Mouse (Mus musculus) midbrain, embryonic 10.5 days (tissue): ENCODE measurements around the gene Zdhhc18. TPM values are rescaled to one million over a fixed set of nuclear protein-coding genes. Genes with fewer than 3 reads are reported as not detected.
A peak's percentile ranks its signal among the peaks of the same experiment; 100 is the strongest.

Source experiments
- DNase-seq: peaks from one replicate; pipeline ENCODE4 v3.0.0-alpha.2; 2017; ENCODE audit warnings: low spot score
- H3K27ac ChIP-seq: fragments of 300-500 bp; sonication (generic); replicated peaks from 2 replicates; pipeline ENCODE4 v1.5.1; 2016; ENCODE audit warnings: mild to moderate bottlenecking
- H3K27me3 ChIP-seq: fragments of 300-500 bp; sonication (generic); 2 replicates; pipeline ENCODE4 v1.6.1; 2016; ENCODE audit warnings: low read depth, mild to moderate bottlenecking; ENCODE audit not compliant: poor library complexity, severe bottlenecking
- H3K36me3 ChIP-seq: fragments of 300-500 bp; sonication (generic); 2 replicates; pipeline ENCODE4 v1.6.1; 2016; ENCODE audit warnings: mild to moderate bottlenecking, moderate library complexity
- H3K4me1 ChIP-seq: fragments of 300-500 bp; sonication (generic); 2 replicates; pipeline ENCODE4 v1.6.1; 2016
- H3K4me3 ChIP-seq: fragments of 300-500 bp; sonication (generic); 2 replicates; pipeline ENCODE4 v1.5.1; 2016; ENCODE audit warnings: mild to moderate bottlenecking, moderate library complexity
- H3K9me3 ChIP-seq: fragments of 300-500 bp; sonication (generic); replicated peaks from 2 replicates; pipeline ENCODE4 v1.6.1; 2016; ENCODE audit warnings: mild to moderate bottlenecking
- WGBS: fragments of 180-500 bp; shearing (Covaris S2); methylation state at CpG from one replicate; pipeline ENCODE4 v1.1.7; 2016; 5-methylcytosine and 5-hydroxymethylcytosine counted together
- polyA plus RNA-seq: library from polyadenylated mRNA; unstranded; fragments of >200 nt; fragmentation: Nextera tagmentation; extraction: Ambion mirVana; gene quantifications from 2 replicates; pipeline ENCODE4 v1.2.1, GENCODE M21; 2016

Gene Zdhhc18
- polyA plus RNA-seq, 1 experiment from 2014 or later: 3.0 TPM

DNA sequence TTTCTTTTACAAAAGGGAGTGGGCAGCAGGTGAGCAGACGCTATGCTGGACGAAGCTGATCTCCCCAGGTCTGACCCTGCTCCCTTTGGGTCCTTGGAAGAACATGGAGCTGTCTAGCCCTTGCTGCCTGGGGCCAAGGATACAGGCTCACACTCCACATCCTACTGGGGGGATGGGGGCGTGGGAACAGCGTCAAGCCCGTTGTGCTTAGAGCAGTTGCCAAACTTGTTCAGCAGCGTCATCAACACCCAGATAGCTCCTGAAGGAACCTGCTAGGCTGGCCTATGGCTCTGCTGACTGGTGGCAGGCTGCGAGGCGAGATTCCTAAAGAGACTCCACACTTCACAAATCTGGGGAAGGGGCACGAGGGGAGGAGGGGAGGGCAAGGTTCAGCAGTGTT, 44.6 kb downstream of the Zdhhc18 start:
- peaks cover 39% of the 10 kb centered on the region for H3K27me3 ChIP-seq
- no peak overlapping the region for H3K4me3 ChIP-seq
- no peak for DNase-seq
- peaks cover 13% of the 10 kb centered on the region for H3K4me1 ChIP-seq
- no peaks in the 10 kb centered on the region for H3K9me3 ChIP-seq
- no peak overlapping the region for H3K27ac ChIP-seq
- H3K36me3 ChIP-seq: peaks cover 59% of the 10 kb centered on the region
- WGBS: 62% methylated on average over 9 of the region's 9 CpGs

GRCm38 (mm10) chr4:133604856-133605255, 45.1 kb downstream of the Zdhhc18 start:
- Histone ChIP-seq H3K4me1 (peaks cover 18% of the 10 kb centered on the region), H3K36me3 (peaks cover 55% of the 10 kb centered on the region), H3K27me3 (peaks cover 43% of the 10 kb centered on the region), H3K9me3 (no peaks in the 10 kb centered on the region), H3K27ac (no peak overlapping the region), H3K4me3 (no peak overlapping the region)
- no peak for DNase-seq
- WGBS: 65% methylated on average over 6 of the region's 6 CpGs

- Histone ChIP-seq H3K27ac (no peak overlapping the region), H3K4me1 (peaks cover 24% of the 10 kb centered on the region), H3K9me3 (no peaks in the 10 kb centered on the region), H3K4me3 (no peak overlapping the region), H3K36me3 (peaks cover 52% of the 10 kb centered on the region), H3K27me3 (peaks cover 50% of the 10 kb centered on the region)
- no peak for DNase-seq
- WGBS: 92% methylated on average over 7 of the region's 7 CpGs
Observed at GRCm38 (mm10) chr4:133604175-133604574, 45.8 kb downstream of the Zdhhc18 start.

GRCm38 (mm10) chr4:133603056-133603455, 46.9 kb downstream of the Zdhhc18 start:
- Histone ChIP-seq H3K27me3 (peaks cover 61% of the 10 kb centered on the region), H3K4me3 (no peak overlapping the region), H3K36me3 (peaks cover 41% of the 10 kb centered on the region), H3K9me3 (no peaks in the 10 kb centered on the region), H3K4me1 (peaks cover 29% of the 10 kb centered on the region), H3K27ac (no peak overlapping the region)
- 95% methylated on average over 5 of the region's 5 CpGs for WGBS
- DNase-seq: no peak

DNA sequence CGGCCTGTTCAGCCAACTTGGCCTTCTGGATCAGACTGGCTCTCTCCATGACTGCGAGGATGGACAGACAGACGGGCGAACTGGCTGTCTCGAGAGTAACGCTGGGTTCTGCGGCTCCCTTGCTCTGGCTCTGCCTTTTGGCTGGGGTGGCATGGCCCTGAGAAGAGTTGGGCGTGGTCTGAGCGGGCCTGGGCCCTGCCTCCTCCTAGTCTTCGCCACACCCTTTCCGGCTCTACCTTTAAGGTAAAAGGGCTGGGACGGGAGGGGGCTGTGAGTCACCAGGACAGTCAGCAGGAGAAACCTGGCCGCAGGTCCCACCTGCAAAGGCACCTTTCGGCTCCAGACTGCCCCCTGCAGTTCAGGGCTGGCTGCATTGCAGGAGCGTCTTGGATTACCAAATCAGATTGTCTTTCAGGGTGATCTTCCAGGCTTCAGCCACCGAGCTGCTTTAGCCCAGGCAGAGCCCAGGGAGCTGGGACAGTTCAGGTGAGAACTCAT, 48.2 kb downstream of the Zdhhc18 start, which contains the start of gene Sfn:
Gene Sfn, minus strand, starts transcription at position 448 of the 498 bp plus-strand sequence.
- Histone ChIP-seq H3K4me3 (peak within 1 kb of the TSS; percentile 29), H3K27me3 (peaks cover 73% of the 10 kb centered on the region), H3K27ac (no peak within 1 kb of the TSS), H3K4me1 (peaks cover 29% of the 10 kb centered on the region), H3K9me3 (no peaks in the 10 kb centered on the region), H3K36me3 (peaks cover 32% of the 10 kb centered on the region)
- DNase-seq: no peak
- WGBS: 4% methylated on average over 16 of the region's 16 CpGs

DNA sequence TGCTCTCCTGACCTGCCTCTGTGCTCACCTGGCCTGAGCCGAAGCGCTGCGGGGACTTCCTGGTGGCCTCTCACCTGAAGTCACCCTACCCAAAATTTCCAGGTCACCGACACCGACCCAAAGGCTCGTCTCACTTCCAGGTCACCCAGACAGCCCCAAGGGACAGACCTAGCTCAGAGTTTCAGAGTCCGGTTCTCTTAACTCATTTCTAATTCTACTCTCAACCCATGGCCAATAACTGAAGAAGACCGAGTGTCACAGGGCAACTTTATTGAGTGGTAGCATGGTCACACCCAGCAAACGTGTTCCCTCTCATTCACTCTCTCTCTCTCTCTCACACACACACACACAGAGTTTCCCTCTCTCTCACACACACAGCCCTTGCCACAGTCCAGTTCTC, 49.6 kb downstream of the Zdhhc18 start:
- H3K4me3 ChIP-seq: peak overlapping the region; percentile 63
- H3K9me3 ChIP-seq: no peaks in the 10 kb centered on the region
- peaks cover 73% of the 10 kb centered on the region for H3K27me3 ChIP-seq
- no peak for DNase-seq
- no peak overlapping the region; the same call in 1 of the 2 replicates for H3K27ac ChIP-seq
- H3K36me3 ChIP-seq: peaks cover 17% of the 10 kb centered on the region
- WGBS: 20% methylated on average over 9 of the region's 9 CpGs
- H3K4me1 ChIP-seq: peaks cover 31% of the 10 kb centered on the region

DNA sequence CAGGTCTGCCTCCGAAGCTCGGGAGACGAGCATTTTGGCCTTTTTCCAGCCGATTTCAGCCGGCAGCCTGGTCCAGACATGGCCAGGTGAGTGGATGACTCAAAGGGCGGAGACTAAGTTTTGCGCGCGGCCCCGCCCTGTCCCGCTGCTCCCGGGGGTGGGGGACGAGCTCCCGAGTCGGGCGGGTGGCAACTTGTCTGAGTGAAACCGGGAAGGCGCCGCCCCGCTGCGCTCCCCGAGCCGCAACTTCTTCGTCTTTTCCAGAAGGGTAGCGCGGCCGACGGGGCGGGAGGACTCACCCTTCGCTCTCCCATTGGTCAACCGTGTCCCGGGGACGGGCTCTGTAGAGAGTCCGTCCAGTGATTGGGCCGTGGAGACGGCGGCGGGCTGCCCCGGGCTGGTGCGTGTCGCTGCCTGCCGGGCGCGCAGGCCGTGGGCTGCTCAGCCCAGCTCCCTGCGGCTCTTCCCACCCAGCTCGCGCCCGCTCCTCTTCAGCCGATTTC, 50.3 kb downstream of the Zdhhc18 start:
- peak overlapping the region; percentile 63 for H3K4me3 ChIP-seq
- under 1% methylated on average over 50 of the region's 50 CpGs for WGBS
- peaks cover 73% of the 10 kb centered on the region for H3K27me3 ChIP-seq
- no peaks in the 10 kb centered on the region for H3K9me3 ChIP-seq
- peak; percentile 86 for DNase-seq
- H3K36me3 ChIP-seq: peaks cover 12% of the 10 kb centered on the region
- peak overlapping the region; percentile 58 for H3K27ac ChIP-seq
- H3K4me1 ChIP-seq: peaks cover 28% of the 10 kb centered on the region

GRCm38 (mm10) chr4:133599116-133599515, 50.8 kb downstream of the Zdhhc18 start:
- Histone ChIP-seq H3K4me3 (peak overlapping the region; percentile 63), H3K4me1 (peaks cover 28% of the 10 kb centered on the region), H3K27ac (peak overlapping the region; percentile 58; the same call in 1 of the 2 replicates), H3K9me3 (no peaks in the 10 kb centered on the region), H3K36me3 (peaks cover 9% of the 10 kb centered on the region), H3K27me3 (peaks cover 72% of the 10 kb centered on the region)
- 22% methylated on average over 7 of the region's 7 CpGs for WGBS
- no peak for DNase-seq

DNA sequence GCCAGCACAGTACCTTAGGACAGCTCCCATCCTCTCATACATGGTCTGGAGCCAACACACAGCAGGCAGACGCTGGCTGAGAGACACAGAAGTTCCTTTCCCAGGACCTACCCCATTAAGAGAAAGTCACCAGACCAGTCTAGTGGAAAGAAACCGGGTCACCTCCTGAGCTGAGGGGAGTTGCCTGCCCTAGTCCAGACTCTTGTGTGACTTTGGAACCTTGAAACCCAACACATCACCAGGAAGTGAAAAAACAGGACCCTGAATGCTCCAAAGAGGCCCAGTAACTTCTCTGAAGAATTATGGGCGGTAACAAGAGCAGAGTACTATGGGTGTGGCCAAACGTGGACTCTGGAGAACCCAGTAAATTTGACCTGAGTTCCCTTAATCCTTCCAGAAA, 51.3 kb downstream of the Zdhhc18 start:
- DNase-seq: no peak
- Histone ChIP-seq H3K27ac (no peak overlapping the region), H3K4me1 (peaks cover 28% of the 10 kb centered on the region), H3K36me3 (peaks cover 6% of the 10 kb centered on the region), H3K9me3 (no peaks in the 10 kb centered on the region), H3K4me3 (0 out of 2 replicates have a peak overlapping the region, but pooled peaks have one; percentile 63), H3K27me3 (peaks cover 67% of the 10 kb centered on the region)
- 50% methylated on average over 4 of the region's 4 CpGs for WGBS

DNA sequence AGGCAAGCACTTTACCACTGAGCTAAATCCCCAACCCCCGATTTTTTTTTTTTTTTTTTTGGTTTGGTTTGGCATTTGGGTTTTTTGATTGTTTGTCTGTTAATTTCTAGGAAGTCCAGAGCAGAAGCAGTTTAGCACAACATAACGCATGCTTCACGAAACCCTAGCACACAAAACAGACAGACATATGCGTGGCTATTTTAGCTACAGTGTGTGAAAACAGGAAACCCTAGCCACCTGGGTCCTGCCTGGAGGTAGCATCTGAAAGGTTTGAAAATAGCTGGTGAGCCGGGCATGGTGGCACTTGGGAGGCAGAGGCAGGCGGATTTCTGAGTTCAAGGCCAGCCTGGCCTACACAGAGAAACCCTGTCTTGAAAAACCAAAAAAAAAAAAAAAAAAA, 53.9 kb downstream of the Zdhhc18 start:
- Histone ChIP-seq H3K27ac (no peak overlapping the region), H3K4me1 (peaks cover 18% of the 10 kb centered on the region), H3K36me3 (peaks cover 26% of the 10 kb centered on the region), H3K4me3 (no peak overlapping the region), H3K9me3 (no peaks in the 10 kb centered on the region), H3K27me3 (peaks cover 42% of the 10 kb centered on the region)
- no peak for DNase-seq
- 80% methylated on average over 6 of the region's 6 CpGs for WGBS

DNA sequence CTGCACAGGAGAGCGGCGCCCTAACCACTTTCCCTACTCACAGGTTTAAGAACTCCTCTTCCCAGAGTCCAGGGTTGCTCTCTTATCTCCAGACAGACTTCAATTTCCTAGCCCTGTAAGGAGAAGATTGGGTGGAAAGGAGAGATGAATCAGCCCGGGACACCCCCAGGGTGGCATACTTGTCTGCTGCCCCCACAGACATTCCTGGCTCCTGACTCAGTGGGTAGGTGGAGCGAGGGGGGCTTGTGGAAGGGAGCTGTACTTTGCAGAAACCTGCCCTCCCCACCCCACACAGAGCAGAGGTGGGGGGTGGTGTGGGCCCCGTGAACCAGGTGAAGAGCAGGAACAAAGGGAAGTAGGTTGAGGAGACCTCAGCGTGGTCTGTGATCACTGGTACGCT, 54.4 kb downstream of the Zdhhc18 start:
- H3K4me1 ChIP-seq: peaks cover 18% of the 10 kb centered on the region
- 72% methylated on average over 7 of the region's 7 CpGs for WGBS
- no peak overlapping the region for H3K4me3 ChIP-seq
- no peaks in the 10 kb centered on the region for H3K9me3 ChIP-seq
- no peak for DNase-seq
- H3K27me3 ChIP-seq: peaks cover 36% of the 10 kb centered on the region
- H3K36me3 ChIP-seq: peaks cover 31% of the 10 kb centered on the region
- 0 out of 2 replicates have a peak overlapping the region, but pooled peaks have one; percentile 10 for H3K27ac ChIP-seq

GRCm38 (mm10) chr4:133592570-133592969, 57.4 kb downstream of the Zdhhc18 start:
- H3K27me3 ChIP-seq: peaks cover 6% of the 10 kb centered on the region
- H3K36me3 ChIP-seq: peaks cover 61% of the 10 kb centered on the region
- H3K9me3 ChIP-seq: no peaks in the 10 kb centered on the region
- 41% methylated on average over 7 of the region's 7 CpGs for WGBS
- DNase-seq: peak; percentile 82
- 0 out of 2 replicates have a peak, but pooled peaks cover 2% of the 10 kb centered on the region for H3K4me1 ChIP-seq
- H3K27ac ChIP-seq: no peak overlapping the region
- no peak overlapping the region for H3K4me3 ChIP-seq

DNA sequence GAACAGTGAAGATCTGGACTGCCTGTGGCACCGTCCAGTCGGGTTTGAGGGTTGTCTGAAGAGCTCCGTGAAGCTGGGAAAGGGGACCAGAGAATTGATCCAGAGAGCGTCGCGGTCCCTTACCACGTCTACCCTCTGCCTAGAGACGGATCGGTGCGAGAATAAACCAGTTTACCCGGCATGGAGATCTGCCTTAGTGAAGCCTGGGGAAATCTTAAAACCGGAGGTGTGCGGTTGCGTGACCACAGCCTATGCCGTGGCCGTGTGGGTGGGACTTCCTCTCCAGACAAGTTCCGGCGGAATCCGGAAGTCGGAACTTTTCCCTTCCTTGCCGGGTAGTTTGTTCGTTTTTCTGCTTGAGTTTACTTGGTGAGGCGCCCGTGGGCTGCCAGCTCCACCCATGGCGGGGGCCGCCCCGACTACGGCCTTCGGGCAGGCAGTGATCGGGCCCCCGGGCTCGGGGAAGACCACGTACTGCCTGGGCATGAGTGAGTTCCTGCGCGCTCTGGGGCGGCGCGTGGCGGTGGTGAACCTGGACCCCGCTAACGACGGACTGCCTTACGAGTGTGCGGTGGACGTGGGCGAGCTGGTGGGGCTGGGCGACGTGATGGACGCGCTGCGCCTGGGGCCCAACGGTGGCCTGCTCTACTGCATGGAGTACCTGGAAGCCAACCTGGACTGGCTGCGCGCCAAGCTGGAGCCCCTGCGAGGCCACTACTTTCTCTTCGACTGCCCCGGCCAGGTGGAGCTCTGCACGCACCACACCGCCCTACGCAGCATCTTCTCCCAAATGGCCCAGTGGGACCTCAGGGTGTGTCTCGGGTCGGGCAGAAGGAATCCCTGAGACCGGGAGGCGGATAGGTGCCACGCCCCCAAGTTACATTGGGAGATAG, 65.6 kb downstream of the Zdhhc18 start, which contains the start of gene Gpn2:
Gene Gpn2, plus strand, starts transcription at position 304 of the 893 bp plus-strand sequence.
- no peaks in the 10 kb centered on the region for H3K27me3 ChIP-seq
- H3K4me3 ChIP-seq: peak within 1 kb of the TSS; percentile 99
- peaks cover 74% of the 10 kb centered on the region for H3K36me3 ChIP-seq
- DNase-seq: peak; percentile 79
- 2% methylated on average over 65 of the region's 65 CpGs for WGBS
- H3K27ac ChIP-seq: peak within 1 kb of the TSS; percentile 87
- no peaks in the 10 kb centered on the region for H3K9me3 ChIP-seq
- H3K4me1 ChIP-seq: peaks cover 24% of the 10 kb centered on the region
